Mouse (Mus musculus): ENCODE results near the gene Dnah2.
A peak's percentile ranks its signal among the peaks of the same experiment; 100 is the strongest.

The Dnah2 gene

DNA sequence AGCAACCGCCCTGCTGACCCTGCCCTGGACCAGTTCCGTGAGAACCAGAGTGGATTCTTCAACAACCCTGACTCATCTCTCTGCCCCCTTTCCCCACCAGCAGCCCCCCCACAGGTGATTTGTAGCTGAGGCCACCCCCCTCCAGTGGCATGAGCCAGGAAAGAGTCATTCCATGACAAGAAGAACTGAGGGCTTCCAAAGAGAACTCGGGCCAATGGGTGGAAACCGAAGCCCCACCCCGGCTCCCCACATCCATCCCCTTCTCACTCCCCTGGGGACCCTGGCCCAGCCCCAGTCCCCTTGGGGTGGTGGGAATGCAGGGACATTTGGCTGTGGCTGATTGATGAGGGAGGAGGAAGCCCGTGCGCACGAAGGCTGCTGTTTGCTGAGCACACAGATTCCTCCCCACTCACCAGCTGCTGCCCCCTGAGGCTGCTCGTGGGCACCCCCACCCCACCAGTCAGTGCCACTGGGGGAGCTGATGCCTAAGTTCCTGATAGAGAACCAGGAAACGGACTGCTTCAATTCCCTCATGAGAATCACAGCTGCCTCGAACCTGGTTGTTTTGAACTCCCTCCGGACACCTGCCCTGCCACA is at the start of gene Dnah2:
Gene Dnah2, minus strand, starts transcription at position 51 of the 597 bp plus-strand sequence.
- no peak for DNase-seq (ENCODE audit: low spot score in 2 of 2)

GRCm38 (mm10) chr11:69594853-69595252 is 45.9 kb upstream of the Dnah2 start:
- no peak for DNase-seq (ENCODE audit: low spot score in 2 of 2)

GRCm38 (mm10) chr11:69592799-69593198 is 43.9 kb upstream of the Dnah2 start:
- DNase-seq (ENCODE audit: low spot score in 2 of 2): no peak

GRCm38 (mm10) chr11:69591899-69592637 is 43.2 kb upstream of the Dnah2 start:
- peak; percentile 58 to 67 for DNase-seq (ENCODE audit: low spot score in 2 of 2)

DNA sequence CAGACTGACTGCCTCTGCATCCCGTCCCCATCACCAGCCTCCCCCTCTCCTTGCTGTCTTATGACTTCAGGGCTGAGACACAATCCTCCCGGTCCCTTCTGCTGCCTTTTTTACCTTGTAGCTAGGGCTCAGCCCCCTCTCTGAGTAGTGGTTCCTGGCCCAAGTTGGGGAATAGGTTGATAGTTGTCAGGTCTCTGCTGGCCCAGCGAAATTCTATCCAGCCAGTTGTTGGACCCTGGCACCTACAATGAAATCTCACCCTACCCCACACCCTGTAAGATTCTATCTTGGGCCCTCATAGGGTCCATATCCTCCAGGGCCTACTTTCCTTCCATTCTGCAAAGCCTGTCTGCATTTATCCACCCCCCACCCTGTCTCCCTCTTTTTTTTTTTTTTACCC is 42.5 kb upstream of the Dnah2 start:
- no peak for DNase-seq (ENCODE audit: low spot score in 2 of 2)

DNA sequence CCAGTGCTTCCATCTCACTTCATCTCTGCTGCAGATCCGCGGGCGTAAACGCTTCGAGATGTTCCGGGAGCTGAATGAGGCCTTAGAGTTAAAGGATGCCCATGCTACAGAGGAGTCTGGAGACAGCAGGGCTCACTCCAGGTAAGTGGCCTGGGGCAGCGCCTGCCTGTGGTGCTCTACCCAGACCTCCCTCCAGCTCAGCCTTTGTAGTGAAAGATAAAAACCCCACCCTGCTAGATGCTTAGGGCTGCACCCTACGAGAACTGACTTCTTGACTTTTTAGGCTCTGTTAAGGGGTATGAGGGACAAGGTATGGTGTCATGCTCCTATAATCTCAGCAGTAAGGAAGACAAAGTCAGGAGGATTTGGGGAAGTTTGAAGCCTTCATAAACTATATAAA is 41.7 kb upstream of the Dnah2 start:
- DNase-seq (ENCODE audit: low spot score in 2 of 2): no peak

- no peak for DNase-seq (ENCODE audit: low spot score in 2 of 2)
These were observed 40.4 kb upstream of the Dnah2 start for GRCm38 (mm10) chr11:69589207-69589834.

DNA sequence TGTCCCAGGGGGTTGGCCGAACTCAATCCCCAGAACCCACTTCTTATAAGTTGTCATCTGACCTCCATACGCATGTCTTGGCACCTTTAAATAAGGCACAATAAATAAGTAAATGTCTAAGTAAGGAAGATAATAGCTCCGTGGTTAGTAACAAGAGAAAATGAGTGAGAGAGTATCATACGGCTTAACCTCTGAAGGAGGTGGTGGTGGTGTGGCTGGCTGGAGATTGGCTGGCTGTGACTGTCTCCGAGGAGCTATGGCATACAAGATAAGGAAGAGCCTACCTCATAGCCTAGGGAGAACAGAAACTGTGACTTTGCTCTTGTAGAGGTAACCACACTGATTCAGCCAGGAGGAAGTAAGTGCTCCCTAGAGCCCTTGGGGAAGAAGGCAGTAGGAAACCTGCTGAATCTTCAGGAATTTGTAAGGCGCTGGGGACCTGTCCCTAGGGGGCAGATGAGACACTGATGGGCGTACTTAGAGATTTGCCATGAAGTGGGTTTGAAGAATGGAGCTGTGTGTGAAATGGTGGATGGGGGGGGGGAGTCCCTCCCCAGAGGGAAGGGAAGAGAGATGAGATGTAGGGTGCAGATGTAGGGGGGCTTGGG is 36.9 kb upstream of the Dnah2 start:
- no peak for DNase-seq (ENCODE audit: low spot score in 2 of 2)

- no peak for DNase-seq (ENCODE audit: low spot score in 2 of 2)
These were observed 36.0 kb upstream of the Dnah2 start for GRCm38 (mm10) chr11:69584937-69585336.

DNA sequence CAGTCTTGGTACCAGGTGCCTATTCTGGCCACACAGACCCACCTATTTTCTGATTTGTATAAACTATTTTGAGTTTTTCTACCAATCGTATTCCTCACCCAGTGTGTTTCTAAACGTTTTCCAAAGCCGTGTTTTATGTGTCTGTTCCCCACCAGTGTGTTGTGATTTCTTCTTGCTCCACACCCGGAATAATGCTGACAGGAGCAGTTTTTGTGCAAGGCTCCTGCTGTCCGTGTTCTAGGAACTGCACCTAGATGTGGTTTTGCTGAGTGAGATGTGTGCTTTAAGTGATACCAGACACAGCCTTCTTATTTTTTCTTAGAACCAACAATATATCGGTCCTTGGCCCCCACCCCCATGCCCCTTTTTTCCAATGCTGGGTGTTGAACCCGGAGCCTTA is 35.1 kb upstream of the Dnah2 start:
- no peak for DNase-seq (ENCODE audit: low spot score in 2 of 2)

DNA sequence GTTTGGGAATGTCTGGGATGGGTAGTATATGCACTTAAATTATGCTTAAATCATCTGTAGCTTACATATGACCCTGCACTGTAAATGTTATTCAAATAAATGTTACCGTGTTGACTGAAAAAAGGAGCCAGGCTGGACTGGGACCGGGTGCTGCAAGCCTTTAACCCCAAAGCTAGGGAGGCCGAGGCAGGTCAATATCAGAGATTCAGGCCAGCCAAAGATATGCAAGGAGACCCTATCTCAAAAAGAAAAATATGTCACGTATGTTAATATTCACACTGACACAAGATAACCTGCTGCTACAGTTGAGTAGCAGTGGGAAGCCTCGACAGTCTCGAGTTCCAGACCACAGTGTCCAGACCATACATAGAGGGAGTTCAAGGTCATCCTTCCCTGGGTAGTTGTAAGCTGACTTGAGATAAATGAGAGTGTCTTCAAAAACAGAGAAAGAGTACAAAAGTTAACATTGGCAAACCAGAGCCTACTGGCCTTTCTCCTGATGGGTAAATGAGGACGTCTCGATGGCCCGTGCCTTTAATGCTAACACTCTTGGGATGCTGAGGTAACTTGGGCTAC is 33.4 kb upstream of the Dnah2 start:
- DNase-seq (ENCODE audit: low spot score in 2 of 2): no peak

DNA sequence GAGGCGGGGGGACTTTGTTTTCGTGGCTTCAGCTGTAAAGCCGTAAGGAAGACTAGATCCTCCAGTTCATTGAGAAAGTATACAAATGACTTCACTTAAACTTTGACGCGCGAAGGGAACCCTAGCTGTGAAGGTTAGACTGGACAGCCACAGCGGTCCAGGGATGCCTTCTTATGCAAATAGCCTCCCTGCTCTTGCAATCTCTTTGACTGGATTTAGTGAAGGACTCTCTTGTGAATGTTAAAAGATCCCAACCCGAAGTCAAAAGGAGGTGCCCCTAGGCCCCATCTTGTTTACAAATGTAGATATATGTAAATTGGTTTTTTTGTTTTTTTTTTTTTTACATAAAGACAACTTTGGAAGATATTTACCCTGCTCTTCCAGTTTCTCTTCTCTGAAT is 32.9 kb upstream of the Dnah2 start:
- no peak for DNase-seq (ENCODE audit: low spot score in 2 of 2)

GRCm38 (mm10) chr11:69581147-69581688 is 32.3 kb upstream of the Dnah2 start:
- peak; percentile 86 to 92 for DNase-seq (ENCODE audit: low spot score in 2 of 2)

DNA sequence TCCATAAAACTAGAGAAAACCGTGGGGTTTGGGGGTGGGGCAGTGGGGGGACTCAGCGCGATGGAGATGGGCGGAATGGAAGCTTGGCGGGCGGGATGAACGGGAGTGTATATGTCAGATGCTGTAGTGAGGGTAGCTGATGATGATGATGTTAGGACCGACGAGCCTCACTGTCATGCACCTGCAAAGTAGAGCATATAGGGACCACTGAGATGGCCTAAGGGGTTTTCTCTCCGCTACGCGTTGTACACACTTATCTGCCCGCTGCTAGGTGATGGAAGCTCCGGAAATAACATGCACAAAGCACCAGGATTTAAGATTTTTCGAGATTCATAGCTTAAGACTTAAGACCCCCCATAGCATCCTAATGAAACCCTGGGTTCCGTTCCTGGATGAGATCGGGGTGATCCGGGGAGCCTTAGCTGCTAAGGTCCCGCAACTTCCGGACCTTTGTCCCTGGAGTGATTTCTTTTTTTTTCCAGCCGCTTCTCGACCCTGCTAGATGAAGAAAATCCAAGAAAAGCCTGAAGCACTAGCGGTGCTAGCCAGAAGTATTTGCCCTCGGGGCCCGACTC is 31.7 kb upstream of the Dnah2 start:
- DNase-seq (ENCODE audit: low spot score in 2 of 2): no peak

DNA sequence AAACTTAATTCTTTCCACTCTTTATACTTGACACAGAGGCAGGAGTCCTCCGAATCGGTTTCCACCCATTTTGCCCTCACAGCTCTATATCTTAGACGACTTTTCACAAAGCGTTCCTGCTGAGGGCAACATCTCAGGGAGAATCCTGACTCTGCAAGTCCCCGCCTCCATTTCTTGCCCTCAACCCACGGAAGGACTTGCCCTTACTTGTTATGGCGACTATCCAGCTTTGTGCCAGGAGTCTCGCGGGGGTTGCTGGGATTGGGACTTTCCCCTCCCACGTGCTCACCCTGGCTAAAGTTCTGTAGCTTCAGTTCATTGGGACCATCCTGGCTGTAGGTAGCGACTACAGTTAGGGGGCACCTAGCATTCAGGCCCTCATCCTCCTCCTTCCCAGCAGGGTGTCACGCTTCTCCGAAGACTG is 31.2 kb upstream of the Dnah2 start, which contains the start of the genes Wrap53 and Trp53:
Gene Wrap53, minus strand, starts transcription at position 165 of the 424 bp plus-strand sequence.
Gene Trp53, plus strand, starts transcription at position 269 of the 424 bp plus-strand sequence.
- peak; percentile 85 to 89 for DNase-seq (ENCODE audit: low spot score in 2 of 2)

DNA sequence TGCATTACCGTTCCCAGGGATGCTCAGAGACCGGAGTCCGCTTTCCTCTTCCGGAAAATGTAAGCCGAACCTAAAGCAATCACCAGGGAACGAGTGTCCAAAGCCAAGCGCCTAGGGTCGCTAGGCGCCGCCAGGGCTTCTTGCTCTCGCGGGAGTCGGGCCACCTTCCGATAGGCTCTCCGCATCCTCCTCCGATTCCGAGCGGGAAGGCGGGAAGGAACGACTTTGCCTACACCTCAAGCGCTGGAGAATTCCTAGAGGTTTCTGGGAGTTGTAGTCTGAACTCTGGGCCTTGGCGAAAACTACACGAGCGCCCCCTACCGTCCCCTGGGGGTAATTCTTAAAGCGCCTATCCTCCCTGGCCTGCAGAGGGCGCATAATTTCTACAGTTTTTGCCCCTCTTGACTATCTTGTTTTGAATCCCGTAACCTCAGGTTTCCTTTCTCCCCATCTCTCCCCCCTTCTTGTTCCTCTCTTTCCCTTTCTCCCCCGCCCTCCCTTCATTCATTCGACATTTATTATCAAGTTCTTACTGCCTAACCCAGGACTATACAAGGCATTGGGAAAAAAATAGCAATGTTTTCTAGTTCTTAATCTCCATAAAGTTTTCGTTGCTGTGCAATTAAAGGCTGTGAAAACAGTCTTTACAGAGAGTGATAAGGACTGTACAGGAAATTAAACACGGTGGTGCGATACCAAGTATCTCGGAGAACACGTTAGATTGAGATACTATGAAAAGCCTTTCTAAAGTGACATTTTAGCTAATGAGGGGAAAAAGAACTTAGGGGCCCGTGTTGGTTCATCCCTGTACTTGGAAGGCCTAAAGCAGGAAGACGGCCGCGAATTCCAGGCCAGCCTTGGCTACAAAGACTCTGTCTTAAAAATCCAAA is 30.5 kb upstream of the Dnah2 start:
- DNase-seq (ENCODE audit: low spot score in 2 of 2): peak; percentile 95 to 97

GRCm38 (mm10) chr11:69578301-69578700 is 29.4 kb upstream of the Dnah2 start:
- no peak for DNase-seq (ENCODE audit: low spot score in 2 of 2)

- no peak for DNase-seq (ENCODE audit: low spot score in 2 of 2)
These were observed 27.4 kb upstream of the Dnah2 start for GRCm38 (mm10) chr11:69576307-69576706.

DNA sequence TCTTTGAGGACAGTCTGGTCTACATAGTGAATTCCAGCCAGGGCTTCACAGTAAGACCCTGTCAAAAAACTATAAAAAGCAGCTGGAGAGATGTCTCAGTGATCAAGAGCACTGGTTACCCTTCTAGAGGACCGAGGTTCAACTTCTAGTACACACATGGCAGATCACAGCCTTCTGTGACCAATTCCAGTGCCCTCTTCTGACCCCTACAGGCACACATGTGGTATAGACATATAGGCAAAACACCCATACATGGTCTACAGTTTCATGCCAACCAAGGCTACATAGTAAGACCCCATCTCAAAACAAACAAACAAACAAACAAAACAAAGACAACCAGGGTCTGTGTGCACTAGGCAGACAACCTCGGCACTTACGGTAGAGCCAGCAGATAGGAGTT is 26.3 kb upstream of the Dnah2 start:
- no peak for DNase-seq (ENCODE audit: low spot score in 2 of 2)

DNA sequence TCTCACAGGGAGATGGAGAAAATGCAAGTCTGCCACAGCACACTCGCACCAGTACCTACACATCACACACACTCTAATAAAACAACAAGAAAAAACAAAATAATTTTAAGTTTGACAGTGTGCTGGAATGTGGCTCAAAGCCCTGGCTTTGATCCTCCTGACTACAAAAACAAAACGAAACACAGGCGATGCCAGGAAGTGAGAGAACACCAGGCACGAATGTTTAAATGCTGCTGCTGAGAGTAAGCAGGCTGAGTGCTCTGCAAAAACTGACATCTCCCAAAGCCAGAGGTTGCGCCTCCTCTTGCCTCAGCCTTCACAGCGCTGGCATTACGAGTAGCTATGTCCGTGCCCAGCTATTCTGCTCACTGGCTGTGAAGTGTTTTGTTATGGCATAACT is 16.2 kb upstream of the Dnah2 start:
- no peak for DNase-seq (ENCODE audit: low spot score in 2 of 2)
